Mouse (Mus musculus) thymus, postnatal 14 days (tissue): ENCODE measurements around the gene Dynlrb1.

Experiments
- DNase-seq: peaks from one replicate; pipeline ENCODE4 v3.0.0; 2021

The Dynlrb1 gene

DNA sequence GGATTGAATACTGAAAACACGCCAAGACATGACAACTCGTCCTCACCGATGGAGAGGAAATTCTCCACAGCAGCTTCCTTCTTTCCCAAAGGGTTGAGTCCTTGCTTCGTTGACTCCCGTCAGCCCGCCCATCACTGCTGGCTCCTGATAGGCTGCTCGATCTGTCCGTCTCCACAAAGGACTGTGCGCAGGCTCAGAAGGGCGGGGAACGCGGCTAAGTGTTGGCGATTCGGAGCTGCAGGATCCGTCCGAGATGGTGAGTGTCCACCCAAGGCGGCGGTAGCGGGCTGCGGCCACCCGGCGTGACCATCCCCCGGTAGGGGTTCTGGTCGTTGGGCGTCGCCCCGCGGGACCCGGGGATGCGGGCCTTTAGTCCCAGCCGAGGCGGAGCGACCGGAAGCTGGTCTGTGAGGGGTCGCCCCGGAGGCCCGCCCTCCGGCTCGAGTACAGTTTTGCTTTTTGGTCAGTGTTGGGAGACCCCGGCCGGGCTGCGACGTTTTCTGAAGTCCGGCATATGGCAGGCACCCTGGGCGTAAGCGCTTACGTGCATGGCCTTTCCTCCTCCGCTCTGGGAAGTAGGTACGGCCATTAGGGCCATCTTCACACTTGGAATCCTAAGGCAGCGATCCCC, at the start of gene Dynlrb1:
TSS of gene Dynlrb1 (plus strand) at position 172 of the 631 bp plus-strand sequence.
- DNase-seq, result peak; percentile 97

DNA sequence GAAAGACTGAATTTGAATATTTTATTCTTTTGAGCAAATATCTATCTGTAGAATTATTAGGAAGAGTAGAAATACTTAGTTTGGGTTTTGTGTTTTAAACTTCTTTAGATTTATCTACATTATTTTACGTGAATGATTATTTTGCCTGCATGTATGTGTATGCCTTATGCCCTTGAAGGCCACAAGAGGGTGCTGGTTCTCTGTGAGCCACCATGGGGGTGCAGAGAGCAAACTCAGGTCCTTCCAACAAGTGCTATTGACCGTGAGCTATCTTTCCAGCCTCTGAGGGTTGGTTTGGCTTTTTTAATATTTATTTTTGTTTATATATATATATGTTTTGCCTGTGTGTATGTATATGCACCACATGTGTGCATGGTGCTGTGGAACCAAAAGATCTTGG, 28.9 kb upstream of the Dynlrb1 start:
- peak; percentile 27 for DNase-seq

GRCm38 (mm10) chr2:155223145-155223544, 13.2 kb upstream of the Dynlrb1 start:
- no peak for DNase-seq

DNA sequence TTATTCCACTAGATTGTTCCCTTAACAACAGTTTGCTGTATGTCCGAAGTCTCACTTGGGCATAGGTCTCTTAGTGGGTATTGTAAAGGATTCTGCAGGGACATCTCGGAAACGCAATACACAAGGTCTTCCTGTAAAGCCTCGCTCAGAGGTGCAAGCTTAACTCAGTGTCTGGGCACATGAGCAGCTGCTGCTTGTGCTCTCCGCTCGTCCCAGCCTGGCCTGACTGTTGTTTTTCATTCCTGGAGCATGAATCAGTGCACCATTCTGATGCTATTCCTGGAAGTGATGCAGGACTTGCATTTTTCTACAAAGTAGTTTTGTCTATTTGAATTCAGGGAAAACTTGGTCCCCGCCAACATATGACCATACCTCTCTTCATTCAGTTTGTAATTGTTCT, 11.6 kb upstream of the Dynlrb1 start:
- no peak for DNase-seq

DNA sequence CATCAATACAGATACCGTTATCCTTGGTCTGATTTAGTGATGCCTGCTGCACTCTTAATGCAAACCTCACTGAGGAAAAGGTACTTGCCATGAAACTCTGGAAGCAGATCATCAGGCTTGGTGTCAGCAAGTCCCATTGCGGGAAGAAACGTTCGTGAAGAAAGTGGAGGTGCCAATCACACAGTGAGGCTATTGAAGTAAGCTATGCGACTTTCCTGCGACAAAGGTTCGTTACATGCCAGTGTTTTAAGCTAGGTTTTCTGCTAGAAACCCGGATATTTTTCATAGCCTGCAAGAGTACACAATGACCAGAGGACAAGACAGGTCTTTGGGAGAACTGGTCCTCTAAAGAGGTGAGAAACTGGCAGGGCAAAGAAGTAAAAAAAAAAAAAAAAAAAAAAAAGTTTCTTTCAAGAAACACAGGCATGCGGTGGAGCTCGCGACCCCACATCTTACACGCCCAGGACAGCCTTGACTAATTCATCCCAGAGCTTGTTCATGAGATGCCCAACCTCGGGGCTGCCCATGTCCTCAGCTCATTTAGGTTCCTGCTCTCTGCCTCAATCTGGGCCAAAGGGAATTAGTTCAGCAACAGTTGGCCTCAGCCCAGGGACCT, 479 bp upstream of the Dynlrb1 start:
- DNase-seq, result no peak

DNA sequence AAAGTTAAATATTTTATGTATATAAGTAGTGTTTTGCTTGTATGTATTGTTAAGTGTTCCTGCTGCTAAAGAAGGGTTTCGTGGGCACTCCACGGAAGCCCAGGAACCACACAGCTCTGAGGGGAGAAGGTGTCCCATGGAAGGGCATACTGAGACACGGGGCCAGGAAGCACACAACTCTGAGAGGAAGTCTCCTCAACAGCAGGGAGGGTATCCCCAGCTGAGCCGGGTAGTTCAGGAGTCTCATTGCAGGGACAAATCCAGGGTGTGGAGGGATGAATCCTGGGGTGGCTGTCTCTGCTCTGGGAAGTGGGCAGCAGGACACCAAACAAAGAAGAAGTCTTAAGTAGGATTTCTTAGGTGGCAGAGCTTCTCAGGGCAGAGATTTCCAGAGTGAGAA, 943 bp downstream of the Dynlrb1 start:
- peak; percentile 16 for DNase-seq

DNA sequence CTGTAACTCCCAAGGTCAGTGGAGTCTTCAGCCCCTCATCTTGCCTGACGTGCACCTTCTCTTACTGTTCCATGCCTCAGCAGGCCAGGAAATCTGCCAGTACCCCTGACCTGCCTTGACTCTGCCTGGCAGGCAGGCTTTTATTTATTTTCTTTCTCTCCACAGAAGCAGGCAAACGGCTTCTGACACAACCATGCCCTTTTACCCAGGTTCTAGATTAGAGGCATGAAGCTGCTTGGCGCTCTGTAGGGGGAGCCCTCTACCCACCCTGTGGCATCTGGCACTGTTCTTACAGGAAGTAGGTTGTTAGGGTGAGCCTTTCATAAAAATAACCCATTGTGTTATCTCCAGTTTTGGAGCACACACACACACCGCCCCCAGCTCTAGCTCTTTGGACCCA, 4.6 kb downstream of the Dynlrb1 start:
- peak; percentile 68 for DNase-seq

DNA sequence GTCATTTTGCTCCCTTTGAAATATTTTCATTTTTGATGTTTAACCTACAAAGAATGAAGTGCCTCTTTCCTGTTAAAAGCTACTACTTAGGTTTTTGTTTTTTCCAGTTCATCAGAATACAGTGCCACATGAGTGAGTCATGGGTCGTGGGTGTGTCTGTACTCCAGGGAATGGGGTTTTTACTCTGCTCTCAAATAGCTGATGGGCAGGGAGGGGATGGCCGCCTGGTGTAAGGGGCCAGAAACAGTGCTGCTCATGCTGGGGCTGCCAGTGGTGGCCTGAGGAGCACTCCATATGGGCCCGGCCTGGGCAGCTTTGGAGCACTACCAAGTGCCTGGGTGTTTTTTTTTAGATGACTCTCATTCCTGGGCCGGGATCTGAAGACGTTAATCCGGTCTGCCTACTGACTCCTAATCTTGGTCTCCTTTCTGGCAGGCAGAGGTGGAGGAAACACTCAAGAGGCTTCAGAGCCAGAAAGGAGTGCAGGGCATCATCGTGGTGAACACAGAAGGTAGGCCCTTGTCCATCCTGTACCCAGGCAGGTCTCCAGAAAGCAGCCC, 6.0 kb downstream of the Dynlrb1 start:
- DNase-seq, result no peak

- no peak for DNase-seq
Measured at GRCm38 (mm10) chr2:155246231-155246630, 9.9 kb downstream of the Dynlrb1 start.

DNA sequence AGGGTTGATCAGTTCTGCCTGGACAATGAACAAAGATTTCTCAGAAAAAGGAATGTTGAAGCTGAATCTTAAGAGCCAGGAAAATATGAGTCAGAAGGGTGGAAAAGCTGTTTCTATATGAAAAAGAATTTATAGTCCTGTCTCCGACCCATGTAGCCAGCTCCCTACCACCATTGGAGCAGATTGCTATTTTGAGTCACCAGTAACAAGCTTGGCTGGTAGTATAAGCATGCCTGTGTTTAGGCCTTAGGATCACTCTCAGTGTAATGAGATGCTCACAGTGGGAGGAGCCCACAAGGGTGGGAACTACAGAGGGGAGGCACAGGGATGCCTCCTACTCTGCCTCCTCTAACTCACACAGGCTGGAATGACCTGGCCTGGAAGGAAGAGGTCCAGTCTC, 11.9 kb downstream of the Dynlrb1 start:
- DNase-seq, result no peak

DNA sequence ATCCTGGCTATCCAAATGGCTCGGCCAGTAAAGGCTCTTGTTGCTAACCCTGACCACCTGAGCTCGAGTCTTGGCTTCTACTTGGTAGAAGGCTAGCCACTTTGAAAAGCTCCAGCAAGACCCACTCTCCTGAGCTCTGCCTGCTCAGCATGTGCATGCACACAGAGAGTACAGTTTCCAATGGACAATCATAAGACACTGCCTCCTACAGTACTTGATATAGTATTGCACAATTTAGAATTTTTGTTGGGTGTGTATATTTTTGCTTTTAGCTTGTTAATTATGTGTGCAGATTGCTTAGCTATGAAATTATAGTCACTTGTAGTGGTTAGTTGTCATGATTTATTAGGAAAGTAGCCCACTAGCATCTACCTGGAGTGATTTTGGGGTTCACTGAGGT, 12.4 kb downstream of the Dynlrb1 start:
- DNase-seq, result no peak

DNA sequence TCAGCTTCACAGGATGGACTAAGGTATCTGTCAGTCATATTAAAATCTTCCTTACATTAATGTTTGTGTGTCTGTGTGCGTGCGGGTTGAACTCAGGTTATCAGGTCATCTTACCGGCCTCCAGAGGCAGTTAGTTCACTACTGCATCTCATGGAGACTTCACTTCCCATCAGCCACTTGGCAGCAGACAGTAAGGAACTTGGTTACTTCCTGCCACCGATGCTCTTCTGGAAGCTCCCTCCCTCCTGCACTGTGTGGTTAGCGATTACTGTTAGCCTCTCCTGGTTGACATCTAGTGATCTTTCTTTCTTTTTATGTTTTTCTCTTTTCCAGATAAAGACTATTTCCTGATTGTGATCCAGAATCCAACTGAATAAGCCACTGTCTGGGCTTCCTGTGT, 13.3 kb downstream of the Dynlrb1 start:
- DNase-seq, result no peak

GRCm38 (mm10) chr2:155265526-155265925, 29.2 kb downstream of the Dynlrb1 start:
- no peak for DNase-seq

DNA sequence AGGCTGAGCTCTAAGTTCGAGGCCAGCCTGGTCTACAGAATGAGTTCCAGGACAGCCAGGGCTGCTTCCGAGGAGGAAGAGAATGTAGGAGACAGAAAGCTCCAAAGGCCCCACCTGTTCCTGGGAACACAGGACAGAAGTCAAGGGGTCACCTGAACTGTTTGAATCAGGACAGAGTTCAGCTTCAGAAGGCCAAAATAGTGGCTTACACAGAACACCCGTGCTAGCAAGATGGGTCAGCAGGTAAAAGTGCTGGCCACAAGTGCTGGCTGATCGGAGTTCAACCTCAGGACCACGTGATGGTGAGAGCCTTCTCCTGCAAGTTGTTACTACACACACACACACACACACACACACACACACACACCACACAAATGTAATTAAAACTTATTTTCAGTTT, 30.6 kb downstream of the Dynlrb1 start:
- DNase-seq, result no peak

- peak; percentile 40 for DNase-seq
Measured at GRCm38 (mm10) chr2:155271957-155272356, 35.6 kb downstream of the Dynlrb1 start.

GRCm38 (mm10) chr2:155272396-155273170, 36.2 kb downstream of the Dynlrb1 start:
- DNase-seq, result no peak

DNA sequence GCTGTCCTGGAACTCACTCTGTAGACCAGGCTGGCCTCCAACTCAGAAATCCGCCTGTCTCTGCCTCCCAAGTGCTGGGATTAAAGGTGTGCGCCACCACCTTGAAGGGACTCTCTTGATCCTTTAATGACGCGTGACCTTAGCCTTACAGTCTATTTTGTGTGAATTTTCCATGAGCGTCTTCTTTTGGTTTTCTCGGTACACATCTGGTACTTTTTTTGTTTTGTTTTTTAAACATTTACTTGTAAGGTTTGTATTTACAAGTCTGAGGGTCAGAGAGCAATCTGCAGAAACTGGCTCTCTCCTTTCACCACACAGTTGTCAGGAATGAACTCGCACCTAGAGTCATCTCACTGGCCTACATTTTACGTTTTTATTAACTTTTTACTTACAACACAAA, 37.3 kb downstream of the Dynlrb1 start:
- DNase-seq, result no peak

GRCm38 (mm10) chr2:155276195-155276594, 39.9 kb downstream of the Dynlrb1 start, which contains the start of gene Map1lc3a:
TSS of gene Map1lc3a (plus strand) at chr2:155276297.
- peak; percentile 96 for DNase-seq

GRCm38 (mm10) chr2:155276621-155277175, 40.4 kb downstream of the Dynlrb1 start:
- DNase-seq, result peak; percentile 73

- DNase-seq, result peak; percentile 8
Measured at GRCm38 (mm10) chr2:155277721-155278120, 41.4 kb downstream of the Dynlrb1 start.

DNA sequence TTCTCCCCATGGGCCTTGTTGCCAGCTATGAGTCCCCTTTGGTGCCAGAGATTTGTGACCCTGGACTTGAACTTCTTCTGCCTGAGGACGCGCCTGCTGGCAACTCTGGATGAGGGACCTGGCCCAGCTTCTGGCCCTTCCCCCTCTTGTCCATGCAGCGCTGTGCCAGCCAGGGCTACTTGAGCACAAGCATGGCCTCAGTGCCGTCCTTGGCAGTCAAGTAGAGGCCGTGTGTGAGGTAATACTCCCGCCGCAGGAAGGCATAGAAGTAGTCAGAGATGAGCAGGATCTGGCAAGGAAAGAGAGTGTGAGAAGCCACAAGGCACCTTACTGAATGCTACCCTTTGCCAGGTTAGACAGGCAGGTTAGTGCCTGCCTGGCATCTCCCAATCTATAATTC, 42.0 kb downstream of the Dynlrb1 start:
- DNase-seq, result no peak

DNA sequence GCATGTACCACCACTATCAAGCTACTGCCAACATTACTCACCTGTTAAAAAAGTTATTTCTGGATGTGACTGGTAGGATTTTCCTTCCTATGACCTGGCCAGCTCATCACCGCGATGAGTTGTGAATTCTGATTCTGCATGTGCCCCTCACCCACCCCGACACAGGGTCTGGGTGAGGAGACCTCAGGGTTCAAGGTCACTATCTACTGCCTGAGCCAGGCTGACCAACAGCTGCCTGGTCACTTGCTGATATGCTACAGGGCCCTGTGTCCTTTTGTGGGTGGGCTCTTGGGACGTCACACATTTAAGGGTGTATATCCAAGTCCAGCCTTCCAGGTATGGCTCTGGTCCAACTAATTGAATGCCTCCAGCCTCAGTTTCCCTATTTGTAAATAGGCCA, 42.8 kb downstream of the Dynlrb1 start:
- DNase-seq, result no peak

GRCm38 (mm10) chr2:155280116-155280515, 43.8 kb downstream of the Dynlrb1 start:
- no peak for DNase-seq
